Mouse (Mus musculus): ENCODE measurements around the gene Gtf2ird1.

GRCm38 (mm10) chr5:134321699-134322098 lies 134.8 kb downstream of the Gtf2ird1 start:
- no peak for TF ChIP-seq POLR2A (IDR thresholded peaks at IDR 0.05; ENCODE audit: insufficient read depth, low read length)
- TF ChIP-seq EP300 (IDR thresholded peaks at IDR 0.05; ENCODE audit: insufficient read depth, low read depth, low read length) = no peak

Measured in ES-Bruce4 (cell line).